Mouse (Mus musculus): Measurements from ENCODE around the gene Kcnj12. TPM values are rescaled to one million over a fixed set of nuclear protein-coding genes. Genes with fewer than 3 reads are reported as not detected.

Kcnj12 gene
- total RNA-seq, 4 experiments from 2014 or later, result 59.6 to 63.8 (median 62.0) TPM

DNA sequence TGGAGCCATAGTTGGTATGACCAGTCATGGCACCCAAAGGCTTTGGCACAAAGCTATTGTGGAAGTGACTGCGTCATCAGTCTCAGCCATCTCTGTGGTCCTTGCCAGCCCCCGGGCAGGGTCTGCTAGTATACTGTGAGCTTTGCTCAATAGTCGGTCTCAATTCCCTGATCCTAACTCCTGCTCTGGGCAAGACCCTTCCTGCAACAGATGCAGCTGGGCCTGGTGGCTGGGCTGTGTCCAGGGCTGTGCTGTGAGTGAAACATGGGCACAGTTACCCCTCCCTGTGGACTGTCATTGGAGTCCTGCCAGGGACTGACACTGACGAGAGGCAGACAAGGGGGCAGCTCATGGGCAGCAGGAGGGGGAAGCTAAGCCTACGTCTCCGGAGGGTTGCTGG is 2.6 kb downstream of the Kcnj12 start:
- DNase-seq (ENCODE audit: low spot score in 2 of 2), result no peak

DNA sequence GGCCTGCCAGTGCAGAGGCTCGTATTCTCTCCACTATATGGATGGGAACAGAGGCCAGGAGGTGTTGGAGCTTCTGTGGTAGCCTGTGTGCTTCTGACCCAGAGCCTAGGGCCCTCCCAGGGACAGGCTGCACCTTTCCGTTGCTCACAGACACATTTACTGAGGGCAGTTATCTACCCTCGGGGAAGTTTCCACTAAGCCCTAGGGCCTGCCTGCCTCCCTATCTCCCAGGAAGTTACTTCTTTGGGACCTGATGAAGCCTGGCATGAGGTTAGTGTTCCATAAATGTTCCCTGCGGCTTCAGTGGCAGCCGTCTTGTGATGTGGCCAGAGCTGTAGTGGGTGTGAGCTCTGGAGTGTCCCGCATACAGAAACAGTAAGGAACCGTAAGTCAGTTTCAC is 3.2 kb downstream of the Kcnj12 start:
- DNase-seq (ENCODE audit: low spot score in 2 of 2), result no peak

DNA sequence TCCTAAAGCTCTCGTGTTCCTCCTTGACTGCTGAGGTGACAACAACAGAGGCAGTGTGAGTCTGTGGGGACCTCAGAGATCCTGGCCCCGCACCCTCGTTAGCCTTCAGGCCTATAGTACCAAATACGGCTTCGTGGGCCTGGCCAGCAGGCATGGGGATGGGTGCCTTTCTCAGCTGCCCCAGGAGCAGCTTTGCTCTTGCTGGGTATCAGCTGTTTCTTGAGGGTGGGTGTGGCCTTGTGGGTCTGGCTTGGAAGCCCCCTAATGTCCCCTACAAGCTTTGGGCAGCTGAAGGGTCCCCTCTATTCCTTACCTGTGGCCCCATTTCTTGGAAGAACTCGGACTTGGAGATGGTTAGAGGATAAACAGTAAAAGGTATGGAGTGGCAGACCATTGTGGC is 4.0 kb downstream of the Kcnj12 start:
- no peak for DNase-seq (ENCODE audit: low spot score in 2 of 2)

DNA sequence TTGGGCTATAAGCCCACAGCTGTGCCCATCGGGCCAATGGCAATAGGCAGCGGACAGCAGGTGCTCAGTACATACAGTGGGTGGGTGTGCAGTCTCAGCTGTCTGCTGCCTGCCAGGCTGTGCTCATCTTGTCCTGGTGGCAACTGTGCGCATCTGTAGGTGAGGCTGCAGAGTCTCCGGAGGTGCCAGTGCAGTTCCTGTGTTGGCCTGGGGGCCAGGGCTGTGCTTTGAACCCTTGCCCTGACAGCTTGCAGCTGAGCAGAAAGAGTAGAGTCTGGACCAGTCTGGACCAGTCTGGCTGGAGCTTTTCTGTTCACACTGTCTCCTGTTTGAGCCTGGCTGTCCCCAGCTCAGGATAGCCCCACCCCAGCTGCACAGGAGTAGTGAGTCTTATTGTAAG is 4.8 kb downstream of the Kcnj12 start:
- no peak for DNase-seq (ENCODE audit: low spot score in 2 of 2)

DNA sequence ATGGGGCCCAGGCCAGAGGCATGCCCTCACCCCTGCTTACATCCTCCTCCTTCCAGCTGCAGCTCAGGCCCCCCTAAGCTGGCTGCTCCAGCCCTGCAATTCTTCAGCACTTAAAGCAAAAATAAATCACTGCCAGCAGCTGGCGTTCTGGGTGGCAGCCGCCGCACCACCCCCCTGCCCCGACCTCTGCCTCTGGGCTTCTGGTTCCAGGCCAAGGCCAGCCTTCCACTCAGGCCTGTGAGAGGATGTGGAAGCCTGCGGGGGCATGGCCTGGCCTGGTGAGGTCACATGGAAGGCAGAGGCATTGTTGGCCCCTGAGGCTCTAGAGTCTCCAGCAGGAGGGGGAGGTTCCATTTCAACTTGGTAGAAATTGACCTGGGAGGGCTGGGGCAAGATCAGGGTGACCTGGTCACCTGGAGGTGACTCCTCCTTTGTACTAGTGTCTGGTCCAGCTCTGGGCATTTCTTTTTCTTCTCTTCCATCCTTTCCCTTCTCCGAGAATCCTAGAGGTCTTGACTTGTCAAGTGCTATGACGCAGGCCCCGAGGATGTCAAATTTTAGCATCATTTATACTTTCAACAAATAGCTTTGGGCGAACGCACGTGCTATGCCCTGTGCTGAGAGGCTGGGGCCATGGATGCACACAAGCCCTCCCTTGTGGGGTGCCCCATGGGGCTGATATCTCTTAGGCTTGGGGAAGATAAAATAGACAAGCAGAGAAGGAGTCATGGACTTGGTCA is 6.0 kb downstream of the Kcnj12 start:
- no peak for DNase-seq (ENCODE audit: low spot score in 2 of 2)

DNA sequence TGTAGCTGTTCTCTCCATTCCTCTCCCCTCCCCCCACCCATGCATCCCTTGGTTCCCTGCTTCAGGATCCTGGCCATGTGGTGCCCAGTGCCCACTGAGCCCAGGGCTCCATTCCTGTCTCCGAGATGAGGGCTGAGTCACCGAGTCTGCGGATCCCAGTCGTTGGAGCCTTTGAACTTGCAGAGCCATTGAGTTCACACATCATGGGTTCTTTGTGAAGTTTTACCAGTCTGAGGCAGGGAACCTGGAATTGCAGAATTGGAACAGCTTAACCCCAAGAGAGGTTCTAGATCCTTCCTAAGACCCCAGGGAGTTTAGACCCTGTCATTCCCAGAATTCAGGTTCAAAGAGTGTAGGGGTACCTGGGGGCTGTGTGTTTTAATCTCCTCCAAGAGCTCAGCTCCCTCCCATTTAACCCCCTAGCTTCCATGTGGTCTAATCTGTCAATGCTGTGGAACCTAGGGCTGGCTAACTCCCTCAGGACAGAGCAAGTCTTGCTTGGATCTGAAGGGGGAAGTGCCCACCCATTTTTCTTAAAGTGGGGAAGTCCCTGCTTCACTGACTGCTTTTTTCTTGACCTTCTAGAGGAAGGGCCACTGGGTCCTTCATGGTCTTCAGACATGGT is 6.9 kb downstream of the Kcnj12 start:
- DNase-seq (ENCODE audit: low spot score in 2 of 2), result no peak

DNA sequence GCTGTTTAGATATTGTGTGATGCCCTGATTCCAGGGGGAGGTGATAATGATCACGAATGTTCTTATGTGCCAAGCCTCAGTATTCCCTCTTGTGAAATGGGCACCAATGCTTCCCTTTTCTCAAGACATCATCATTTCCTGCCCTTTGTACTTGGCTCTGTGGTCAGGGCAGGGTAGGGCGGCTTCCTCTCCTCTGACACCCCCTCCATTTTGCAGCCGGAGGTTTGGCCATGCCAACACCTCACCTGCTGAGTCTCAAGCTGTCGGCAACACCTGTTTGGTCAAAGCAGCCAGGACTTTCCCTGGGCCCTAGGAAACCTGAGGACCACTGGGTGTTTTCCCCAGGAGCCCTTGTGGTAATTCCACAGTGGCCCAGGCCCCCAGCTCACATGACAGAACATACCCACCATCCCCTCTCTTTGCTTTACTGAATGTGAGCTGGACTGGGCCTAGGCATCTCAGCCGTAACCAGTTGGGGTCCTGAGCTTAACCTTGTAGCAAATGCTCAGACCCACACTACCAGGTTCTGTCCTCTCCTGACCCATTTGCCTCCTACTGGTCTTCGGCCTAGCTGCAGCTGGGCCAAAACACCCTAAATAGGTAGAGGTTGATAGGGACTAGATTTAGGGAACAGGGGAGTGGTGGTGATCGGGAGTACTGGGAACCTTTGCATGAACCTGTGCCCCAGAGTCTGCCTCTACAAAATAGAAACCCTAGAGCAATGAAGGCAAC is 7.7 kb downstream of the Kcnj12 start:
- DNase-seq (ENCODE audit: low spot score in 2 of 2), result no peak

DNA sequence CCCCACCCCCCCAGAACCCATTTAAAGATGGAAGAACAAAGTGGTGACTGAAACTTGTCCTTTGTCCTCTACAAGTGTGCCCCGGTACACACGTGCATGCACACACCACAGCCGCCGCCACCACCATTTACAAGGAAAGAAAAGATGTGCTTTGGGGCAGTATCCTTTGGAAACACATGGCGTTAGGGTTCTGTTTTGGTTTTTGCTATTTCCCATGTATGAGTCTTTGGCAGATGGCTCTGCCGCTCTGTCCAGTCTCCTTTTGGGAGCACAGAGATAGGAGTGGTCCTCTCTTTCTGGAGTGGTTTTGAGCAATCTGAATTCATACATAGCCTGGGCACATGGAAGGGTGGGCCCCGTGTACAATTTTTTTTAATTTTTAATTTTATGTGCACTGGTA is 8.8 kb downstream of the Kcnj12 start:
- no peak for DNase-seq (ENCODE audit: low spot score in 2 of 2)

DNA sequence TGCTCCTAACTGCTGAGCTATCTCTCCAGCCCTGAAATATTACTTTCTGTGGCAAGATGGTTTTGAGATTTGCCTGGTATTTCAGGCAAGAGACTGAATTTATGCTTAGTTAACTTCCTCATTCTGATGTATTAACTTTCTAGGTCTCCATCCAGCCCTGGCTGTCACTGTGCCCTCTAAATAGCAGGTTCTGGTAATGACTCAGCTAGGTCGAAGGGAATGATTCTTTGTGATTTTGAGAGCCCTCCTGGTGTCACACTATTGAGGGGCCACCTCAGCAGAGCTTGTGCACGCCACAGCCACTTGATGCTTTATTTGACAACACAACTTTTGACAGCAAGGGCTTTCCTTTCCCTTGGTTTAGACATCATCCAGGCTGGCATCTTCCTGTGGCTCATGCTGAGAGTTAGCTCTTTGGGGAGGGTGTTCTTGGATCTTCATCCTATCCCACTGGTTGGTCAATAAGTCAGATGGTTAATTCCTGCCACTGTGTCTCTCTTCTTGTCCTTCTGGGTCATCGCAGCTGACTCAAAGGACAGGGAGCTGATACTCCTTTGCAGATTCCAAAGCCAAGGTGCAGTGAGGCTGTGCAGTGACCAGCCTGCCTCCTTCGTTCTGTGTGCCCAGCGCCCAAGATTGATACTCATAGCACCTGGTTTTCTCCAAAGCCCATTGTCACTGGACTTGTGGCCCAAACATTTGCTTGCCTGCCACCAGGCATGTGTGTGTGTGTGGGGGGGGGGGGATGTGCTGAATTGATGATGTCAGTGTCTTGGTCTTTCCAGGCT is 9.5 kb downstream of the Kcnj12 start:
- no peak for DNase-seq (ENCODE audit: low spot score in 2 of 2)

- no peak for DNase-seq (ENCODE audit: low spot score in 2 of 2)
These were observed 10.1 kb downstream of the Kcnj12 start for GRCm38 (mm10) chr11:61032481-61032880.

DNA sequence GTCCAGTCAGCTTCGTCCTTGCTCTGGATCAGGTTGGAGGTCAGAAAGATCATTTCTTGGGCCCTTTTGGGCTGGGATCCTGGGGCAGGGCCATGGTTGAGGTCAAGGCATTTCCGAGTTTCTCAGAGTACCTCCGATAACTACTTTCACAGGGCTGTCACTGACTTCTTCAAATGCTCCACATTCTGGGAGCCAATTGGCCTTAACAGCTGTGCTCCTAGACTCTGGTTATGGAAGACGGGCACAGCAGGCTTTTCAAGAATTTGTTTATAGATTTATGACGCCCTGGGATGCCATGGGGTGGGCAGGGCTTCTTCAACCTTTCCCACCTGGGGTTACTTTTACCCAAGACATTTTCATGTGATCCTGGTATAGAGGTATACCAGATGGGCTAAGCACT is 10.8 kb downstream of the Kcnj12 start:
- DNase-seq (ENCODE audit: low spot score in 2 of 2), result no peak

- DNase-seq (ENCODE audit: low spot score in 2 of 2), result no peak
These were observed 14.3 kb downstream of the Kcnj12 start for GRCm38 (mm10) chr11:61036639-61037038.

DNA sequence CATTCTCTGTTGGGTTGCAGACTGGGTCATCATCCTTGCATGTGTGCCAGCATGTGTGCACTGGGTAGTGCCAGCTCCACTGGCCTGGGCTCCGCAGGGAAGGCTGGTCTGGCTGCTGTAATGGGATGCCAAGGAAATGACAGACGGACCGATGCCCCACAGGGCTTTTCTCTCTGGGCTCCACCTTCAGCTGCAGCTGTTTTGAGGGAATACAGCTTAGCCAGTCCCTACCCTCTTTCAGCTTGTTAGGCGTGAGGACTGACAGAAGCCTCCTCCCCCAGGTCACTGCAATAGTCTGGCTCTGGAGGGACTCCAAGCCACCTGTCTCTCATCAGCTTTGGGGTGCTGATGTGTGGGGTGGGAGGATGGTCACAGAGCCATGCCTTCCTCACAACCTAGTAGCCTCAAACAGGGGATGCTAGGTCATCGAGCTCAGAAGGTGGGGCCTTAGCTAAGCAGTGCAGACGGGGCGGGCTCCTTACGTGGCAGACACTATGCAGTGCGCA is 16.0 kb downstream of the Kcnj12 start:
- DNase-seq (ENCODE audit: low spot score in 2 of 2), result no peak

- no peak for DNase-seq (ENCODE audit: low spot score in 2 of 2)
These were observed 18.7 kb downstream of the Kcnj12 start for GRCm38 (mm10) chr11:61040856-61041652.

DNA sequence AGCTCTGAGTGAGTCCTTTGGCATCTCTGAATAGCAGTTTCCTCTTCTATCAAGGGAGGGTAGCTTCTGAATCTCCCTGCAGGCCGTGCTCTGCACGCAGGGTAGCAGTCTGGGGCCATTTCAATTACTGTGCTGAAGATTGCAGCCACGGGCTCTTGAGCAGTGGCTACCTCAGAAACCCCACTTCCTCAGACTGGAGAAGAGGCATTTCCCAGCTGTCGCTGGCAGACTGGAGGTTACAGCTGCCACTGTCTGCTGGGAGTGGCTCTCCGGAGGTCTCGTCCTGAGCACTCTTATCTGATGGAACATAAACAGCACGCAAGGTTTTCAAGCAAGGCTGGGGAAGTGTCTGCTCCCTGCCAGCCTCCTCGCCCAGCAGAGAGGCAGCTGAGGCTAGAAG is 20.2 kb downstream of the Kcnj12 start:
- DNase-seq (ENCODE audit: low spot score in 2 of 2), result no peak

- DNase-seq (ENCODE audit: low spot score in 2 of 2), result no peak
These were observed 21.0 kb downstream of the Kcnj12 start for GRCm38 (mm10) chr11:61043055-61043992.

DNA sequence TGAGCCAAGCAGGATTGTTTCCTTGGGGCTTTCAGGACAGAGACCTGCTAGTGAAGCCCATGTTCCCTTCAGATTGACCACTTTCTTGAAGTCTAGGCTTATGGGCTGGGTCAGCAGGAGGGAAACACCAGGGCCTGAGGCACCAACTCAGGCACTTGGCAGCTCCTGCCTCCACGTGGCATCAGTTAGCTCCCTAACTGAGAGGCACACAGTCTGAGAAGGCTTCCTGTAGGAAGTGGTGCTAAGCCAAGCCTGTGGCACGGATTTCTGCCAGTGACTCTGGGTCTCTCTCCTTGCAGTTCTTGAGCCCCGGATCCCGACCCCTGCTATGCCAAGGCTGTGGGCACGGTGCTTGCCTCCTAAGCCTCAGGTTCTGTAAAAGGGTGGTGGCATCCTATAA is 22.4 kb downstream of the Kcnj12 start:
- no peak for DNase-seq (ENCODE audit: low spot score in 2 of 2)

DNA sequence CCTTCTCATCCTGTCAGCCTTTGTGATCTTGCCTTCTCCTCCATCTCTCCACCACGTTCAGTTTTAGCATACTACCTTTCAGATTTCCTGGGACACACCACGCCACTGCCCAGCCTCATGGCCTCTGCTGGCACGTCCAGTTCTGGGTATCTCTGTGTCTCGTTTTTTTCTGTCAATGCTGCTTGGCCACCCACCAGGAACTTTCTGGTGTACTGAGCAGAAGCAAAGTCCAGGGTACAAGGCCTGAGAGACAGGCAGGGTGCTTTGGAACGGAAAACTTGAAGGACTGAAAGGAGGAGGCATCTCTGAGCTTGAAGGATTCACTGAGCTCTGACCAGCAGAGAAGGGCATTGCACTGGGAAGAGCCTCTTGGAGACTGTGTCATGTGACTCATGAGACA is 25.1 kb downstream of the Kcnj12 start:
- DNase-seq (ENCODE audit: low spot score in 2 of 2), result peak in 1 of 2 experiments; percentile 1

DNA sequence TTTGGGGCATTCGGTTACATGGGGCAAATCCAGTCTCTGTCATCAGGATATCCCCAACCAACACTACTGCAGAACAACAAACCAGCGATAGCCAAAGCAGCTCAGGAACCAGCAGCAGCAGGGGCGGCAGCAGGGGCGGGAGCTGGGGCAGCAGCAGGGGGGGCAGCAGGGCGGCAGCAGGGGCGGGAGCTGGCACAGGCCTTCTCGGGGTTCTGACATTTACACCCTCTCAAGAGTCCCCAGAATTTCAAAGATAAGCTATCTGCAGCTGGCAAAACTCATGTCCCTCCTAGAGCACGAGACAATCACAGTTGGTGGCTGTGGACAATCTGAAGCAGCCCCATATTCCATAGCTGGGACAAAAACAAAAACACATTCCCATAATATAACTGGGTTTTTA is 28.8 kb downstream of the Kcnj12 start:
- no peak for DNase-seq (ENCODE audit: low spot score in 2 of 2)

DNA sequence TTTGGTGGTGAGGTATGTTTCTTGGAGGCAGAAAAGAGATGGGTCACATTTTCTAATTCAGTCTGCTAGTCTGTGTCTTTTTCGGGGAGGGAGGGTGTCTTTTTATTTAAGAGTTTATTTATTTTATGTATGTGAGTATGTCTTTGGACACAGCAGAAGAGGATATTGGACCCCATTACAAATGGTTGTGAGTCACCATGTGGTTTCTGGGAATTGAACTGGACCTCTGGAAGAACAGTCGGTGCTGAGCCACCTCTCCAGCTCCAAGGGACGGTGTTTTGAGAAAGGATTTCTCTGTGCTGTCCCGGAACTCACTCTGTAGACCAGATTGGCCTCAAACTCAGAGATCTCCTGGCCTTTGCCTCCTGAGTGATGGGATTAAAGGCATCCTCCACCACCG is 34.5 kb downstream of the Kcnj12 start:
- no peak for DNase-seq (ENCODE audit: low spot score in 2 of 2)
